Mouse (Mus musculus): ENCODE results near the gene Pknox2.

Pknox2 gene

GRCm38 (mm10) chr9:37140464-37141181 is 6.6 kb downstream of the Pknox2 start:
- DNase-seq (ENCODE audit: low read depth, low spot score) = no peak

DNA sequence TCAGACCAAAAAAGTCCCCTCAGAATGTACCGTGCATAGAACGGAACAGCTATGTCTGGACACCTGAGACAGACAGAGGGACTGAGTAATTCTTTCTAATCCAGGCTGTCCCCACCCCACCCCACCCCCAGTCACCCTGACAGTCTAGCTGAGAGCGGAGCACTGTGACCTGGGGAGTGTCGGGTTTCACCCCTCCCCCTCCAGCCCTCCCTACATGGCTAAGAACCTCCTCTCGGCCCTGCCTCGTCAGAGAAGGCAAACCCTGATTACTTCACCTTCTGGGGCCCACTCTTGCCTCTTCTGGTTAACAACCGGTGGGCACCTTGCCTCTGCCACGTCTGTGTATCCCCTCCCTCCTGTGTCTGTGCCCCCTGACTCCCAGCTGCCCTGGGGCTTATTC is 7.7 kb downstream of the Pknox2 start:
- peak; percentile 73 for DNase-seq (ENCODE audit: low read depth, low spot score)

GRCm38 (mm10) chr9:37138883-37139282 is 8.3 kb downstream of the Pknox2 start:
- DNase-seq (ENCODE audit: low read depth, low spot score) = peak; percentile 33

- DNase-seq (ENCODE audit: low read depth, low spot score) = no peak
Observed at GRCm38 (mm10) chr9:37136340-37136739, 10.9 kb downstream of the Pknox2 start.

- DNase-seq (ENCODE audit: low read depth, low spot score) = peak; percentile 23
Observed at GRCm38 (mm10) chr9:37133495-37133894, 13.7 kb downstream of the Pknox2 start.

GRCm38 (mm10) chr9:37129046-37129445 is 18.2 kb downstream of the Pknox2 start:
- DNase-seq (ENCODE audit: low read depth, low spot score) = peak; percentile 64

DNA sequence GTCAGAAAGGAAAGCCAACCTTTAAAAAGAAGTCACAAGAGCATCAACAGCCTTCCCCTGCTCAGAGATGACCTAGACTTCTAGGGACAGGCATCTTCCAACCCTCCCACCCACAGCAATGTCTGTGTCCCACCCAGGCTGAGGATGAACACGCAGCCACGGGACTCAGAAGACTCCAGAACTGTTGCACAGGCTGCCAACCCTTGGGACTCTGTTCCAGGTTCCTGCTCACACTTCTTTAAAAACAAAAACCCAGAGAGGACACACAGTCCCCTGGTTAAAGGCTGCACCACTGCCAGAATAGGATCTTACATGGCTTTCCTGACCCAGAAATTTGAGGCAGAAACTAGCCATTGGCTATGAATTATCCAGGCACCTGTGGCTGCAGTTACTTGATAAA is 21.0 kb downstream of the Pknox2 start:
- no peak for DNase-seq (ENCODE audit: low read depth, low spot score)

DNA sequence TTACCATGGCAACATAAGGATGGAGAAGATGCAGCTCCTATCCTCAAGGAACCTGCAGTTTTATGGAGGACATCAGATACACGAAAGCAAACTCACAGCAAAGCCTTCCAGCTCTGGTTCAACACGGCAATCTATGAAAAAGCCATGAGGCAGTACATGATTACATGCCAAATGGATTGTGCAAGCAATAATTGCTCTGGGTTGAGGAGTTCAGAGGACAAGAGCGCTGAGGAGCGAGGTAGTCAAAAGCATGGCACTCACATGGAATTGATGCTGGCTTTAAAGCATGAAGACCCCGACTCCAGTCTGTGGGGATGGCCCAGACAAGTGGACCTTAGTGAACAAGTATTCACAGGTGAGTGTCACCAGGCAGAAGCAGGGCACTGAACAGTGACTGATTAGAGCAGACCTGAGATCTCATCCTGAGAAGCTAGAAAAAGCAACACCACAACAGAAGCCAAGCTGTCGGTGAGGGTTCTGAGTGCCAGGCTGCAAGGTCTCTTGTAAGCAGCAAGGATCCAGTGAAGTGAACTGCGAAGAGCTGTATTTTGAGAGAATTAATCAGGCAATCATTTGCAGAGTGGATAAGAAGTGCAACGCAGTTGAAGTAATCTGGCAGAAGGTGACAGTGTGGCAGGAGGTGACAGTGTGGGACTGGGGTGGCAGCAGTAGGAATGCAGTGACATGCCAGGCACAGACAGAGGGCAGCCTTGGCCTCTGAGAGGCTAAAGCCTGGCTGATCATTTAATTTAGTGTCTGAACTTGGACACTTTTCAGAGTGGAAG is 22.3 kb downstream of the Pknox2 start:
- no peak for DNase-seq (ENCODE audit: low read depth, low spot score)

DNA sequence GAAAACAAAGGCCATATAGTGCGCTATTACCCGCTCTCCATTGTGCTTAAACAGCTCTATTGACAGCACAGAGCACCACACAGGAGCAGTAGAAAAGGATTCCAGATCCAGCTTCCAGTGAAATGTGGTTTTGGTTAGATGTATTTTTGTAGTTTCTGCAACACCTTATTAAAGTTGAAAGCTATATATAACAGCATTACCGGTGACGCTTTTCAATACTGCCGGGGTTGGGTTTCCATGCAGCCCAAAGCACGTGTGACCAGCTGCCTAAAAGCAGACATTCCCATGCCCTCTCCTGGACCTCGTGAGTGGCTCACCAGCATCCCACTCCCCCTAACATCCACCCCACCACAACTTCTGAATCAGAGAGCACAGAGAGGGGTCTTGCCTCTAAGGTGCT is 23.8 kb downstream of the Pknox2 start:
- no peak for DNase-seq (ENCODE audit: low read depth, low spot score)

DNA sequence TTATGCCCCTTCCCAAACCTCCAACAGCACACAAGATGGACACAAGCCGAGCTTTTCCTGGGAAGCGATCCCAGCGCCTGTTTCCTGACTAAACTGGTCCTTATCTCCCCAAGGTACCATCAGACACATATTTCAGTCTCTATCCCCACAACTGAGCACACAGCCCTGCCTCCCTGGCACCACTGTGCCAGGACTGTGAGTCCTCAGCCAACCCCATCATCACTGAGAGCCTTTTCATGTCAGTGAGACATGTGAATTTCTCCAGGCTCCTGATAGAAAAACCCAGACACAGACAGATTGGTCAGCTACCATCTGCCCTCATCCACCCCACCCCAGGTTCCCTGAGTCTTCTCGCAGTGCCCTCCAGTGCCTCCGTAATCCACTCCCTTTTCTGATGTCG is 24.2 kb downstream of the Pknox2 start:
- DNase-seq (ENCODE audit: low read depth, low spot score) = no peak

- no peak for DNase-seq (ENCODE audit: low read depth, low spot score)
Observed at GRCm38 (mm10) chr9:37122381-37122780, 24.8 kb downstream of the Pknox2 start.

- DNase-seq (ENCODE audit: low read depth, low spot score) = no peak
Observed at GRCm38 (mm10) chr9:37121761-37122331, 25.4 kb downstream of the Pknox2 start.

GRCm38 (mm10) chr9:37120801-37121200 is 26.4 kb downstream of the Pknox2 start:
- DNase-seq (ENCODE audit: low read depth, low spot score) = no peak

- peak; percentile 68 for DNase-seq (ENCODE audit: low read depth, low spot score)
Observed at GRCm38 (mm10) chr9:37117529-37117928, 29.7 kb downstream of the Pknox2 start.

DNA sequence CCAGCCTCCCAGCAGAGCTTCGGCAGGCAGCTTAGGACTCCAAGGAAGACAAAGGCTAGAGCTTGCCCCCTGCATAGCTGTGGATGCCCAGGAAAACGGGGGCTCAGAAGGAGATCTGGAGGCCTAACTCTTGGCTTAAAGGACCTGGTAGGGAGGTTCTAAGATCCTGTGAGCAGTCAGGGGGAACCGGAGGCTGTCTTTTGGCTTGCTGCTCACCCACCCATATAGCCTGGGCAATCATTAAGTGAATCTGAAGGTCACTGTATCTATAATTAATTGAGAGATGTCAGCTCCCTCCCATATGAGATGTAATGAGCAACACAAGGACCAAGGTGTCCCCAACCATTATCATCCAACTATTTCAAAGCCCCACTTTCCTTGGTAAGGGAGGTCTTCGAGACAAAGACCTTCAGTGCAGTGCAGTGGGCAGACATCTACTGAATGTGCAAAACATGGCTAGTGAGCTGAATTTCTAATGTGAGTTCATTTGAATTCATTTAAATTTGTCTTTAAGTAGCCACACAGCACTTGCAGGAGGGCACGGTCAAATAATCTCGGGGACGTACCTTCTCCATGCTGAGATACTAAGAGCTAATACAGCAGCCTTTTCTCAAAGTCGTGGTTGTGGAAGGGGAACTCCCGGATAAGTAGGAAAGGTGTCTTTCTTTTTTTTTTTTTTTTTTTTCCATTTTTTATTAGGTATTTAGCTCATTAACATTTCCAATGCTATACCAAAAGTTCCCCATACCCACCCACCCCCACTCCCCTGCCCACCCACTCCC is 30.4 kb downstream of the Pknox2 start:
- no peak for DNase-seq (ENCODE audit: low read depth, low spot score)

- DNase-seq (ENCODE audit: low read depth, low spot score) = no peak
Observed at GRCm38 (mm10) chr9:37115820-37116219, 31.4 kb downstream of the Pknox2 start.

DNA sequence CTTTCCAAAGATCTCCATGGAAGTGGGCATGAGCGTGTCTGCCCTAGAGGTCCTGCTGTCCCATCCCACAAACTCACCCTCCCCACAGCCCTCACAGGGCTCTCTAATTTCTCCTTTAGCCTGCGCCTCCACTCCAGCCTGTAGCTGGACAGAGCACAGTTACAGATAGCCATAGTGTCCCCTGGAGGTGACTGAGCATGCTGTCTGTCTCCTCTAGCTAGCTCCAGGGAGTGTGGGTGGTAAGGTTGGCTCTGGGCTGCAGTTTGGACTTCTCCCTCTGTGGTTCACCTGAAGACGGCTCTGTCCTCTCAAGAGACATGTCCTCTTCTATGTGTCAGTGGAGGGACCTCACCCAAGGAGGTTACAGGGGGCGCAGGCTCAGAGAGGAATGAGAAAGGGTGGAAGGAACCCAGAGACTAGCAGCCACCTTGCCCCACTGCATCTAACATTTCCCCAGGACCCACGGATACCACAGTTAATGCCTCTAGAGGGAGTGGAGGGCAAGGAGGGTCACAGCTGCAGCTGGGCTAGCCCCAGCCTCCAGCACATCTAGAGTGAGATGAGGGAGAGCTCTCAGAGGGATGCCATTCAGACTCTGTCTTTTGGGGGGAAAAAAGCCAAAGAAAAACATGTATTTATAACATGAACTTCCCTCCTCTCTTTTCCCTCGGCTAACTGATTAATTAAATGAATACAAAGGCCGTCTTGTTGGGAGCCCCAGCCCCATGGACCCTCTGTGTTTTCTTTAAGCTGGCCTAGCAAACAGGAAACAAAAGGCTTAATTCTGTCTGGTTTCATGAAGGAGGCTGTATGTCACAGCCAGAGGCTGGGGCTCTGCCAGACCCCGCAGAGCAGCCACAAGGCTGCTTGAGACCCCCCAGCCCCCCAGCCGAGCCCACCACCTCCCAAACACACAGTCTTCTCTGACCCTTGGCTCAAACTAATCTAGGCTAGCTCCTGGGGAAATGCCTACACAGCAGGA is 32.6 kb downstream of the Pknox2 start:
- DNase-seq (ENCODE audit: low read depth, low spot score) = no peak

DNA sequence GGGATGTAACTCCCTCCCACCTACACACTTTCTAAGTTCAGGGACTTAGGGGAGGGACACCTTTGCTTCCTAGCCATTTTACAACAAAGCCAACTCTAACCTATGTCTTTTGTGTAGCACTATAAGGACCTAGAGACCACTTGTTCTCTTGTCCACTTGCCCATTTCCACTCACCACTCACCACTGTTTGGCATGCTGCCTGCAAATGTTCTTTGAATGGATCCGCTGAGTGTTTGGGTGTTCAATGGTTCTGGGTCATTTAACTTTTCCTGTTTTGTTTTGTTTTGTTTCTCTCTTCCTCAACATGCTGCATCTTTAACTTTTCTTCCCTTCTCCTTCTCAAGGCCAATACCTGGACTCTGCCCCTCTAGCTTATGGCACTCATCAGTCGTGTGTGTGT is 39.7 kb downstream of the Pknox2 start:
- no peak for DNase-seq (ENCODE audit: low read depth, low spot score)

- peak; percentile 94 for DNase-seq (ENCODE audit: low read depth, low spot score)
Observed at GRCm38 (mm10) chr9:37106808-37107207, 40.4 kb downstream of the Pknox2 start.

- no peak for DNase-seq (ENCODE audit: low read depth, low spot score)
Observed at GRCm38 (mm10) chr9:37104249-37104648, 43.0 kb downstream of the Pknox2 start.

DNA sequence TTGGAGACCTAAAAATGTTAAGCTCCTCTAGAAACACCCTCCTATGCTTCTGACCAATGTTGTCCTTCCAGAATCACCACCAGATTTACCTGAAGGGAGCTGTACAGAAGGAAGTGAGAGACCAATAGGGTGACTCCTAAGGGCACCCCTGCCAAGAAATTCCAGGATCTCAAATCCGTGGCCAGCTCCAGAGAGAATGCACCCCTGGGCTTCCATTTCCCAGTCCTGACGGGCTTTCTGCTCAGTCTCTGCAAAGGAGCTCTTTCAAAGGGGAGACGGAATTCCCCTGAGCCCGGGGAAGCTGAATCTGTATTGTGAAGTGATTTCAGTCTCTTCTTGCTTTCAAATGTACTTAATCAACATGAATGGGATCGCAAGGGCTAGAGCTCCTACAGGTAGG is 43.4 kb downstream of the Pknox2 start:
- DNase-seq (ENCODE audit: low read depth, low spot score) = no peak

All from R1 (cell line).